Mouse (Mus musculus) urinary bladder, postnatal 14 days (tissue): ENCODE measurements at regions not wholly inside any gene's neighbourhood (a gene's known extent, or its start where the extent isn't known, plus 50 kb on each side); places are given as distances from the start of the nearest gene placed in this dataset.

Experiments used
- DNase-seq: peaks from one replicate; pipeline ENCODE4 v3.0.0; 2021; ENCODE audit warnings: low spot score

GRCm38 (mm10) chr12:98337644-98338043, 69.2 kb downstream of the Gpr65 start:
- DNase-seq, result no peak

- DNase-seq, result no peak
These were observed 71.1 kb downstream of the Gpr65 start for GRCm38 (mm10) chr12:98339536-98339935.

GRCm38 (mm10) chr12:98342158-98342557, 73.7 kb downstream of the Gpr65 start:
- DNase-seq, result no peak

GRCm38 (mm10) chr12:98343653-98344052, 75.2 kb downstream of the Gpr65 start:
- DNase-seq, result no peak

GRCm38 (mm10) chr12:98347056-98347455, 78.6 kb downstream of the Gpr65 start:
- no peak for DNase-seq

GRCm38 (mm10) chr12:98347550-98348318, 79.3 kb downstream of the Gpr65 start:
- peak; percentile 38 for DNase-seq

- DNase-seq, result no peak
These were observed 81.6 kb downstream of the Gpr65 start for GRCm38 (mm10) chr12:98349864-98350643.

- no peak for DNase-seq
These were observed 84.0 kb downstream of the Gpr65 start for GRCm38 (mm10) chr12:98352401-98352800.

- no peak for DNase-seq
These were observed 86.1 kb downstream of the Gpr65 start for GRCm38 (mm10) chr12:98354545-98354944.

- no peak for DNase-seq
These were observed 99.1 kb downstream of the Gpr65 start for GRCm38 (mm10) chr12:98367583-98367982.

GRCm38 (mm10) chr12:98370771-98371170, 102.3 kb downstream of the Gpr65 start:
- DNase-seq, result no peak

GRCm38 (mm10) chr12:98375214-98375910, 106.9 kb downstream of the Gpr65 start:
- DNase-seq, result no peak
